In the genomic region with DNA sequence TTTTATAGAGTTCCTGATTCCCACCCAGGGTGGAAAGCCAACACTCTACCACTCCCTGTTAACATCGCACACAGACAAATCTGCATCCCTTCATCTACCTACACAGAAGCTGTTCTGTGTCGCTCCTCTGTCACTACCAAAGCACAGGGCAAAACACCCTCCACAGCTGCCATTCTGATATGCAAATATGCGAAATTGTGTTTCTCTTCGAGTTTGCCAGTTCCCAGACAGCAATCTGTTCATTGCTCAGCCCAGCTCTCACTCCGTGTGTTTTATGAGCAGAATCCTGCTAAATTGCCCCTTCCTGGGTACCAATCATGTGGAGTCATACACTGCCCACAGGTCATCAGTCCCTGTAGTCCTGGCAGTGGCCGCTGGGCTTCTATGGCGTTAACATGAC, we compare ENCODE assay signal across 23 mouse cellular contexts. TPM values are rescaled to one million over a fixed set of nuclear protein-coding genes. Genes with fewer than 3 reads are reported as not detected.
DNase-seq lines count a peak whose midpoint lies in the region; ATAC-seq lines count a peak whose summit lies in the region.
"Had no signal": no experiment of that assay in that cellular context is flagged by ENCODE, and none has a peak within 500 bp of the region (broad histone marks: within the 10 kb centered on the region; RNA-seq: fewer than 3 reads in every experiment).

No protein-coding gene starts in this region.

- DNase-seq in forebrain, embryonic 14.5 days (ENCODE audit: low spot score): peak; percentile 34
- peak; percentile 14 for DNase-seq in heart, adult 11 months
- no peak for DNase-seq in heart, adult 9 months (ENCODE audit: low spot score in 2 of 2)
- peak; percentile 42 for DNase-seq in layer of hippocampus, adult 9-11 months
- DNase-seq in spleen, adult 12 weeks (ENCODE audit: low spot score): no peak
- DNase-seq in gastrocnemius, postnatal 10 days: no peak
- DNase-seq: adrenal gland, postnatal 10 days; B cell, adult 2 months; cerebellum, adult 18-20 months; cerebellum, postnatal 10 days; gastrocnemius, postnatal 25 days; heart, postnatal 10 days; heart, postnatal 4 days had no signal

- no peaks in the 10 kb centered on the region for H3K36me3 ChIP-seq in forebrain, embryonic 14.5 days (ENCODE audit: control insufficient read depth, insufficient read depth, low read length)
- no peaks in the 10 kb centered on the region for H3K36me3 ChIP-seq in forebrain, embryonic 12.5 days (replicated peaks)
- H3K36me3 ChIP-seq in intestine, embryonic 15.5 days: no peaks in the 10 kb centered on the region
- H3K36me3 ChIP-seq: embryonic facial prominence, embryonic 10.5 days; G1E; heart, embryonic 10.5 days; hindbrain, embryonic 12.5 days had no signal

- 0 out of 2 replicates have a peak, but pooled peaks cover 5% of the 10 kb centered on the region for H3K27me3 ChIP-seq in forebrain, embryonic 14.5 days (replicated peaks; ENCODE audit: control insufficient read depth, insufficient read depth, low read length)
- 0 out of 2 replicates have a peak, but pooled peaks cover 6% of the 10 kb centered on the region for H3K27me3 ChIP-seq in forebrain, embryonic 12.5 days
- no peaks in the 10 kb centered on the region for H3K27me3 ChIP-seq in intestine, embryonic 15.5 days (replicated peaks)
- H3K27me3 ChIP-seq: hindbrain, embryonic 12.5 days had no signal

- H3K27ac ChIP-seq in forebrain, embryonic 14.5 days (ENCODE audit: low read depth, low read length): no peak overlapping the region
- no peak overlapping the region for H3K27ac ChIP-seq in forebrain, embryonic 12.5 days
- H3K27ac ChIP-seq in intestine, embryonic 15.5 days: 0 out of 2 replicates have a peak overlapping the region, but pooled peaks have one; percentile 32
- H3K27ac ChIP-seq: embryonic facial prominence, embryonic 10.5 days; heart, embryonic 10.5 days; hindbrain, embryonic 12.5 days had no signal

- H3K9me3 ChIP-seq in forebrain, embryonic 14.5 days (replicated peaks; ENCODE audit: control insufficient read depth, low read length): no peaks in the 10 kb centered on the region
- H3K9me3 ChIP-seq in forebrain, embryonic 12.5 days: no peaks in the 10 kb centered on the region
- no peaks in the 10 kb centered on the region for H3K9me3 ChIP-seq in intestine, embryonic 15.5 days
- H3K9me3 ChIP-seq: embryonic facial prominence, embryonic 10.5 days; G1E; heart, embryonic 10.5 days; hindbrain, embryonic 12.5 days had no signal

- WGBS in forebrain, embryonic 14.5 days: 71% methylated on average over 7 of the region's 7 CpGs
- WGBS in forebrain, embryonic 12.5 days: 78% methylated on average over 7 of the region's 7 CpGs
- WGBS in intestine, embryonic 15.5 days: 60% methylated on average over 7 of the region's 7 CpGs

- ATAC-seq in forebrain, embryonic 14.5 days: no peak
- no peak for ATAC-seq in forebrain, embryonic 12.5 days (ENCODE audit: low FRiP score)
- ATAC-seq in intestine, embryonic 15.5 days: no peak
- ATAC-seq: CD4-positive, CD25-positive, alpha-beta regulatory T cell, adult 4 months; hindbrain, embryonic 16.5 days; inflammation-experienced regulatory T-cells, adult 6 months had no signal

- no peak overlapping the region for H3K4me3 ChIP-seq in forebrain, embryonic 14.5 days (ENCODE audit: low read depth, low read length)
- no peak overlapping the region for H3K4me3 ChIP-seq in forebrain, embryonic 12.5 days (replicated peaks)
- H3K4me3 ChIP-seq in intestine, embryonic 15.5 days (replicated peaks): no peak overlapping the region
- H3K4me3 ChIP-seq: embryonic facial prominence, embryonic 10.5 days; heart, embryonic 10.5 days; hindbrain, embryonic 12.5 days had no signal

- H3K4me1 ChIP-seq in forebrain, embryonic 14.5 days (ENCODE audit: control insufficient read depth, insufficient read depth, low read length): no peaks in the 10 kb centered on the region; the same call in 1 of the 2 replicates
- peaks cover 7% of the 10 kb centered on the region for H3K4me1 ChIP-seq in forebrain, embryonic 12.5 days
- H3K4me1 ChIP-seq in intestine, embryonic 15.5 days (replicated peaks): no peaks in the 10 kb centered on the region

- no peak overlapping the region for H3K9ac ChIP-seq in forebrain, embryonic 14.5 days (ENCODE audit: low read length)
- no peak overlapping the region for H3K9ac ChIP-seq in forebrain, embryonic 12.5 days
- no peak overlapping the region for H3K9ac ChIP-seq in intestine, embryonic 15.5 days
- H3K9ac ChIP-seq: hindbrain, embryonic 12.5 days had no signal

- no peak overlapping the region for H3K4me2 ChIP-seq in forebrain, embryonic 14.5 days (ENCODE audit: low read length)
- H3K4me2 ChIP-seq in forebrain, embryonic 12.5 days: no peak overlapping the region
- 0 out of 2 replicates have a peak overlapping the region, but pooled peaks have one; percentile 22 for H3K4me2 ChIP-seq in intestine, embryonic 15.5 days (replicated peaks)
- H3K4me2 ChIP-seq: hindbrain, embryonic 12.5 days had no signal

RNA-seq across cellular contexts. Expression of gene Gorasp2, which starts 4.3 kb away (rescaled TPM):
- polyA plus RNA-seq in forebrain, embryonic 14.5 days (2014; fragmentation: Nextera tagmentation; extraction: Ambion mirVana): 128 and 130 TPM in 2 replicates
- polyA plus RNA-seq in forebrain, embryonic 12.5 days (2016; fragmentation: Nextera tagmentation; extraction: Ambion mirVana): 127 and 136 TPM in 2 replicates
- polyA plus RNA-seq in intestine, embryonic 15.5 days (2015; fragmentation: Nextera tagmentation; extraction: Ambion mirVana): 163 and 172 TPM in 2 replicates
- 10 to 100 TPM; 69.5 to 73.9 TPM for total RNA-seq in gastrocnemius, postnatal 10 days (2021)

RNA-seq across cellular contexts. Expression of gene Gm26558, which starts 4.8 kb away (rescaled TPM):
- polyA plus RNA-seq in forebrain, embryonic 14.5 days (2014; fragmentation: Nextera tagmentation; extraction: Ambion mirVana): 2.6 TPM in 2 replicates
- 3.9 and 4.4 TPM in 2 replicates for polyA plus RNA-seq in forebrain, embryonic 12.5 days (2016; fragmentation: Nextera tagmentation; extraction: Ambion mirVana)
- 3.7 and 4.1 TPM in 2 replicates for polyA plus RNA-seq in intestine, embryonic 15.5 days (2015; fragmentation: Nextera tagmentation; extraction: Ambion mirVana)
- not detected for total RNA-seq in gastrocnemius, postnatal 10 days (2021)
- total RNA-seq: gastrocnemius, adult 18-20 months; gastrocnemius, postnatal 25 days had no signal
- polyA plus RNA-seq: CD4-positive, CD25-positive, alpha-beta regulatory T cell, adult 4 months; inflammation-experienced regulatory T-cells, adult 6 months had no signal

Comparison
In these comparisons a context has a peak if more than half of its experiments do, and no peak if none do; other contexts are left out.
1. DNase-seq: peak in forebrain, embryonic 14.5 days (single experiment), heart, adult 11 months (single experiment) and layer of hippocampus, adult 9-11 months (single experiment); none in heart, adult 9 months (0 of 2), spleen, adult 12 weeks (single experiment) and gastrocnemius, postnatal 10 days (single experiment).